Mouse (Mus musculus) ES-E14 (cell line): ENCODE measurements at regions not wholly inside any gene's neighbourhood (a gene's known extent, or its start where the extent isn't known, plus 50 kb on each side); places are given as distances from the start of the nearest gene placed in this dataset.

Experiments
- CHD2 ChIP-seq: IDR thresholded peaks from 2 replicates; pipeline ENCODE4 v1.6.1; 2014; ENCODE audit warnings: mild to moderate bottlenecking, low read depth, low read length, inconsistent platforms
- MAFK ChIP-seq: IDR thresholded peaks from 2 replicates; pipeline ENCODE4 v1.6.1; 2014; ENCODE audit warnings: mild to moderate bottlenecking, low read depth, low read length, inconsistent platforms; ENCODE audit not compliant: insufficient read depth
- ZC3H11A ChIP-seq: IDR thresholded peaks from 2 replicates; pipeline ENCODE4 v1.6.1; 2012; ENCODE audit warnings: low read depth, mild to moderate bottlenecking, inconsistent platforms, low read length, borderline replicate concordance
- ZNF384 ChIP-seq: IDR thresholded peaks from 2 replicates; pipeline ENCODE4 v1.6.1; 2012; ENCODE audit warnings: low read depth, low read length, inconsistent platforms

DNA sequence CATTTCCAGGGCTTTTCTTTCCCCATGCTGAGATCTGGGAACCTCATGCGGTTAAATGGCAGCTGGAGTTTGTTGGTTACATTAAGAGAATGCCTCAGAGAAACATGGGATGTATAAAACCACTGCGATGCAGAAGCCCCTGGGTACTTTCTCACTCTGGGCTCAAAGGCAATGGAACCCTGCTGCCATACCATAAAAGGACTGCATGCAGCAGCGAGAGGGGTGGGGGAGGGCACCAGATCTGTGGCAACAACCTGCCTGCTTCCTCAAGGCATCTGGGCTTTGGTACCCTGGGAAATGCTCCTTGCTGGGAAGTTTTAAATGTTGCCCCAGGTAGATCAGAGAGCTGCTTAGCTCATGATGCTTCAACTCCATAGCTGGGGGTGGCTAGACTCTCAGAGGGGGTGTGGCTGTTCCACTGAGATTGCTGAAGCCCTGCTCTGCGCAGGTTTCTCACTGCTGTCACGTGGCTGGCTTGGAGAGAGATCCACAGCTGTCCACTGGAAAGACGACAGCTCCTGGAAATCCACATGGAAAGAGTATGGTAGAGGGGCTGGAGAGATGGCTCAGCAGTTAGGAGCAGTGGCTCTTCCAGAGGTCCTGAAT is 75.8 kb upstream of the Ntrk2 start:
- TF ChIP-seq ZC3H11A (no peak), MAFK (no peak), ZNF384 (no peak), CHD2 (no peak)
